Mouse (Mus musculus) liver, embryonic 14.5 days (tissue): ENCODE results near the gene Ptprt. TPM values are rescaled to one million over a fixed set of nuclear protein-coding genes. Genes with fewer than 3 reads are reported as not detected.

Source experiments
- ATAC-seq: fragments of 200-750 bp; cut with Nextera tagmentation; 2 replicates; pipeline ENCODE4 v1.8.0; 2017; ENCODE audit warnings: moderate number of reproducible peaks, mild to moderate bottlenecking, moderate library complexity; ENCODE audit not compliant: insufficient read depth
- DNase-seq, 3 experiments: peaks; one replicate each; pipeline ENCODE4 v3.0.0-alpha.2; 2012 to 2013; ENCODE audit warnings: low read depth in 3 of 3, low spot score in 3 of 3
- H3K27ac ChIP-seq: fragments of 300-500 bp; sonication (generic); 2 replicates; pipeline ENCODE4 v1.5.1; 2014; ENCODE audit warnings: moderate library complexity, mild to moderate bottlenecking, control low read depth, inconsistent platforms
- H3K27me3 ChIP-seq: fragments of 300-500 bp; sonication (generic); 2 replicates; pipeline ENCODE4 v1.6.1; 2014; ENCODE audit warnings: mild to moderate bottlenecking, low read length, moderate library complexity; ENCODE audit not compliant: control insufficient read depth, insufficient read depth
- H3K36me3 ChIP-seq: fragments of 300-500 bp; sonication (generic); replicated peaks from 2 replicates; pipeline ENCODE4 v1.6.1; 2014; ENCODE audit warnings: low read depth; ENCODE audit not compliant: control insufficient read depth, insufficient read depth
- H3K4me1 ChIP-seq, 2 experiments: fragments of 200-500 bp in 1 of 2; fragments of 300-500 bp in 1 of 2; sonication (generic) in 1 of 2; replicated peaks; 2 replicates each; pipeline ENCODE4 v1.6.1; 2012 to 2014; ENCODE audit warnings: antibody characterized with exemption in 1 of 2, inconsistent platforms in 1 of 2, low read length in 1 of 2; ENCODE audit not compliant: control insufficient read depth in 2 of 2, insufficient read depth in 2 of 2
- H3K4me2 ChIP-seq: fragments of 300-500 bp; sonication (generic); 2 replicates; pipeline ENCODE4 v1.6.1; 2014; ENCODE audit warnings: low read depth, mild to moderate bottlenecking, control low read depth, moderate library complexity
- H3K4me3 ChIP-seq, 2 experiments: fragments of 200-500 bp in 1 of 2; fragments of 300-500 bp in 1 of 2; sonication (generic) in 1 of 2; 2 replicates each; pipeline ENCODE4 v1.5.1; 2012 to 2014; ENCODE audit warnings: low read depth in 2 of 2, low read length in 2 of 2, mild to moderate bottlenecking in 2 of 2, control low read depth in 1 of 2, inconsistent platforms in 1 of 2, moderate library complexity in 1 of 2; ENCODE audit not compliant: insufficient read depth in 1 of 2
- H3K9ac ChIP-seq: fragments of 300-500 bp; sonication (generic); replicated peaks from 2 replicates; pipeline ENCODE4 v1.6.1; 2014; ENCODE audit warnings: mild to moderate bottlenecking, control low read depth, moderate library complexity
- H3K9me3 ChIP-seq: fragments of 300-500 bp; sonication (generic); 2 replicates; pipeline ENCODE4 v1.6.1; 2016; ENCODE audit warnings: low read length, mixed read lengths; ENCODE audit not compliant: control insufficient read depth
- CTCF ChIP-seq: IDR thresholded peaks from 2 replicates; pipeline ENCODE4 v1.5.1; 2016; ENCODE audit warnings: antibody characterized with exemption, low read depth, control low read depth
- EP300 ChIP-seq: IDR thresholded peaks from 2 replicates; pipeline ENCODE4 v1.6.1; 2016; ENCODE audit warnings: antibody characterized with exemption, low read depth
- WGBS: fragments of 180-500 bp; shearing (Covaris S2); extraction: QIAGEN DNeasy Blood & Tissue Kit; methylation state at CpG from one replicate; pipeline ENCODE4 v1.1.7; 2014; ENCODE audit not compliant: insufficient replicate concordance; 5-methylcytosine and 5-hydroxymethylcytosine counted together
- polyA plus RNA-seq, 2 experiments: library from polyadenylated mRNA; depleted of rRNA in 1 of 2; stranded (reverse) in 1 of 2; unstranded in 1 of 2; fragments of >200 nt; fragmentation: Nextera tagmentation in 1 of 2; extraction: Ambion mirVana in 1 of 2; gene quantifications; 2 replicates each; pipeline versions ENCODE4 v1.2.1 to v1.2.3; 2012 to 2014

The Ptprt gene
- polyA plus RNA-seq, 2 experiments, result 0.07 TPM; not detected in 1

GRCm38 (mm10) chr2:162528911-162529310, 132.0 kb downstream of the Ptprt start:
- ATAC-seq (no peak), DNase-seq (no peak)
- no peaks in the 10 kb centered on the region for H3K27me3 ChIP-seq
- WGBS, result 64% methylated on average over 3 of the region's 3 CpGs
- H3K4me2 ChIP-seq, result no peak overlapping the region
- H3K9ac ChIP-seq, result no peak overlapping the region
- H3K4me3 ChIP-seq, result no peak overlapping the region
- no peaks in the 10 kb centered on the region for H3K36me3 ChIP-seq
- H3K27ac ChIP-seq, result no peak overlapping the region
- H3K9me3 ChIP-seq, result no peaks in the 10 kb centered on the region; the same call in 1 of the 2 replicates
- TF ChIP-seq CTCF (0 out of 2 replicates have a peak, but pooled peaks have one; percentile 10), EP300 (no peak)
- H3K4me1 ChIP-seq, result no peaks in the 10 kb centered on the region

- ATAC-seq (no peak), DNase-seq (no peak)
- 70% methylated on average over 8 of the region's 8 CpGs for WGBS
- H3K4me2 ChIP-seq, result no peak overlapping the region
- no peaks in the 10 kb centered on the region for H3K9me3 ChIP-seq
- no peaks in the 10 kb centered on the region for H3K4me1 ChIP-seq
- no peak overlapping the region for H3K4me3 ChIP-seq
- H3K36me3 ChIP-seq, result no peaks in the 10 kb centered on the region
- H3K27me3 ChIP-seq, result no peaks in the 10 kb centered on the region
- no peak overlapping the region for H3K27ac ChIP-seq
- no peak overlapping the region for H3K9ac ChIP-seq
- TF ChIP-seq CTCF (no peak), EP300 (no peak)
These were observed 145.0 kb downstream of the Ptprt start for GRCm38 (mm10) chr2:162515993-162516392.

GRCm38 (mm10) chr2:162513072-162513471, 147.9 kb downstream of the Ptprt start:
- Histone ChIP-seq H3K4me2 (no peak overlapping the region), H3K4me1 (no peaks in the 10 kb centered on the region), H3K27me3 (no peaks in the 10 kb centered on the region), H3K9me3 (no peaks in the 10 kb centered on the region), H3K27ac (no peak overlapping the region), H3K36me3 (no peaks in the 10 kb centered on the region), H3K9ac (no peak overlapping the region), H3K4me3 (no peak overlapping the region)
- TF ChIP-seq EP300 (no peak), CTCF (no peak)
- no peak for DNase-seq
- no peak for ATAC-seq
- 64% methylated on average over 4 of the region's 4 CpGs for WGBS

- Histone ChIP-seq H3K27me3 (no peaks in the 10 kb centered on the region), H3K4me3 (no peak overlapping the region), H3K4me1 (no peaks in the 10 kb centered on the region), H3K27ac (no peak overlapping the region), H3K4me2 (no peak overlapping the region), H3K9ac (no peak overlapping the region), H3K9me3 (no peaks in the 10 kb centered on the region), H3K36me3 (no peaks in the 10 kb centered on the region)
- no peak for TF ChIP-seq EP300
- peak; percentile 42 for TF ChIP-seq CTCF
- 41% methylated on average over 1 of the region's 1 CpGs for WGBS
- ATAC-seq, result no peak
- no peak for DNase-seq
These were observed 148.9 kb downstream of the Ptprt start for GRCm38 (mm10) chr2:162512094-162512493.

- H3K9me3 ChIP-seq, result no peaks in the 10 kb centered on the region
- H3K4me2 ChIP-seq, result no peak overlapping the region
- no peaks in the 10 kb centered on the region for H3K36me3 ChIP-seq
- no peaks in the 10 kb centered on the region for H3K4me1 ChIP-seq
- 66% methylated on average over 5 of the region's 5 CpGs for WGBS
- no peak for DNase-seq
- no peak for ATAC-seq
- no peaks in the 10 kb centered on the region for H3K27me3 ChIP-seq
- TF ChIP-seq EP300 (no peak), CTCF (no peak)
- H3K27ac ChIP-seq, result no peak overlapping the region
- H3K4me3 ChIP-seq, result no peak overlapping the region
- no peak overlapping the region for H3K9ac ChIP-seq
These were observed 151.9 kb downstream of the Ptprt start for GRCm38 (mm10) chr2:162509016-162509415.
